Mouse (Mus musculus) forebrain, embryonic 10.5 days (tissue): ENCODE results near the gene Cldn15. TPM values are rescaled to one million over a fixed set of nuclear protein-coding genes. Genes with fewer than 3 reads are reported as not detected.

Experiments used
- DNase-seq: peaks from one replicate; pipeline ENCODE4 v3.0.0-alpha.2; 2017; ENCODE audit warnings: low spot score; ENCODE audit errors: extremely low spot score
- H3K27ac ChIP-seq: fragments of 300-500 bp; sonication (generic); 2 replicates; pipeline ENCODE4 v1.5.1; 2016; ENCODE audit warnings: mild to moderate bottlenecking
- H3K27me3 ChIP-seq: fragments of 300-500 bp; sonication (generic); 2 replicates; pipeline ENCODE4 v1.6.1; 2016; ENCODE audit warnings: mild to moderate bottlenecking; ENCODE audit not compliant: poor library complexity, severe bottlenecking
- H3K36me3 ChIP-seq: fragments of 300-500 bp; sonication (generic); replicated peaks from 2 replicates; pipeline ENCODE4 v1.6.1; 2016; ENCODE audit warnings: mild to moderate bottlenecking, moderate library complexity
- H3K4me1 ChIP-seq: fragments of 300-500 bp; sonication (generic); 2 replicates; pipeline ENCODE4 v1.6.1; 2016
- H3K4me3 ChIP-seq: fragments of 300-500 bp; sonication (generic); 2 replicates; pipeline ENCODE4 v1.5.1; 2016; ENCODE audit warnings: mild to moderate bottlenecking, moderate library complexity
- H3K9me3 ChIP-seq: fragments of 300-500 bp; sonication (generic); 2 replicates; pipeline ENCODE4 v1.6.1; 2016; ENCODE audit warnings: mild to moderate bottlenecking, moderate library complexity
- WGBS: fragments of 180-500 bp; shearing (Covaris S2); methylation state at CpG from one replicate; pipeline ENCODE4 v1.1.7; 2016; 5-methylcytosine and 5-hydroxymethylcytosine counted together
- microRNA counts: library from miRNA; unstranded; fragments of <30 nt; microRNA quantifications from one replicate; lab custom pipeline; 2017
- microRNA-seq: library from miRNA; unstranded; fragments of <30 nt; microRNA quantifications from one replicate; pipeline ENCODE4, GENCODE M21; 2017
- polyA plus RNA-seq: library from polyadenylated mRNA; unstranded; fragments of >200 nt; fragmentation: Nextera tagmentation; extraction: Ambion mirVana; gene quantifications from 2 replicates; pipeline ENCODE4 v1.2.1, GENCODE M21; 2016

Gene Cldn15
- polyA plus RNA-seq, 1 experiment from 2014 or later = 0.35 TPM

GRCm38 (mm10) chr5:136999449-136999848 lies 33.0 kb downstream of the Cldn15 start:
- H3K36me3 ChIP-seq = peaks cover 22% of the 10 kb centered on the region
- no peaks in the 10 kb centered on the region for H3K9me3 ChIP-seq
- no peaks in the 10 kb centered on the region for H3K27me3 ChIP-seq
- no peak overlapping the region for H3K27ac ChIP-seq
- DNase-seq = no peak
- WGBS = 80% methylated on average over 5 of the region's 5 CpGs
- peaks cover 19% of the 10 kb centered on the region for H3K4me1 ChIP-seq
- H3K4me3 ChIP-seq = no peak overlapping the region

GRCm38 (mm10) chr5:137000612-137001011 lies 34.2 kb downstream of the Cldn15 start:
- no peak overlapping the region for H3K27ac ChIP-seq
- no peaks in the 10 kb centered on the region for H3K9me3 ChIP-seq
- peaks cover 19% of the 10 kb centered on the region for H3K4me1 ChIP-seq
- H3K4me3 ChIP-seq = no peak overlapping the region
- DNase-seq = peak; percentile 24
- H3K27me3 ChIP-seq = no peaks in the 10 kb centered on the region
- H3K36me3 ChIP-seq = peaks cover 10% of the 10 kb centered on the region
- 83% methylated on average over 2 of the region's 2 CpGs for WGBS

- H3K27me3 ChIP-seq = no peaks in the 10 kb centered on the region
- no peak overlapping the region for H3K4me3 ChIP-seq
- H3K9me3 ChIP-seq = no peaks in the 10 kb centered on the region
- H3K27ac ChIP-seq = no peak overlapping the region
- 62% methylated on average over 8 of the region's 8 CpGs for WGBS
- no peak for DNase-seq
- no peaks in the 10 kb centered on the region for H3K4me1 ChIP-seq
- H3K36me3 ChIP-seq = no peaks in the 10 kb centered on the region
These were observed 40.9 kb downstream of the Cldn15 start for GRCm38 (mm10) chr5:137007276-137007675.

- DNase-seq = peak; percentile 51
- Histone ChIP-seq H3K9me3 (peaks cover 3% of the 10 kb centered on the region), H3K4me3 (no peak overlapping the region), H3K36me3 (no peaks in the 10 kb centered on the region), H3K27ac (no peak overlapping the region), H3K4me1 (no peaks in the 10 kb centered on the region), H3K27me3 (no peaks in the 10 kb centered on the region)
- WGBS = 32% methylated on average over 3 of the region's 3 CpGs
These were observed 43.6 kb downstream of the Cldn15 start for GRCm38 (mm10) chr5:137009988-137010387.

- H3K4me3 ChIP-seq = no peak overlapping the region
- DNase-seq = no peak
- H3K36me3 ChIP-seq = no peaks in the 10 kb centered on the region
- 87% methylated on average over 15 of the region's 15 CpGs for WGBS
- H3K9me3 ChIP-seq = peaks cover 8% of the 10 kb centered on the region
- no peak overlapping the region for H3K27ac ChIP-seq
- H3K4me1 ChIP-seq = no peaks in the 10 kb centered on the region
- no peaks in the 10 kb centered on the region for H3K27me3 ChIP-seq
These were observed 46.1 kb downstream of the Cldn15 start for GRCm38 (mm10) chr5:137012401-137012950.

GRCm38 (mm10) chr5:137015913-137016312 lies 49.5 kb downstream of the Cldn15 start:
- Histone ChIP-seq H3K36me3 (no peaks in the 10 kb centered on the region), H3K9me3 (peaks cover 8% of the 10 kb centered on the region), H3K27ac (no peak overlapping the region), H3K27me3 (no peaks in the 10 kb centered on the region), H3K4me3 (no peak overlapping the region), H3K4me1 (no peaks in the 10 kb centered on the region)
- WGBS = 90% methylated on average over 3 of the region's 3 CpGs
- DNase-seq = no peak

- Histone ChIP-seq H3K27ac (no peak overlapping the region), H3K36me3 (no peaks in the 10 kb centered on the region), H3K4me3 (no peak overlapping the region), H3K9me3 (no peaks in the 10 kb centered on the region), H3K27me3 (peaks cover 56% of the 10 kb centered on the region), H3K4me1 (peaks cover 23% of the 10 kb centered on the region)
- 54% methylated on average over 3 of the region's 3 CpGs for WGBS
- DNase-seq = no peak
These were observed 57.9 kb downstream of the Cldn15 start for GRCm38 (mm10) chr5:137024318-137024717.

GRCm38 (mm10) chr5:137025132-137025531 lies 58.7 kb downstream of the Cldn15 start:
- Histone ChIP-seq H3K36me3 (no peaks in the 10 kb centered on the region), H3K9me3 (no peaks in the 10 kb centered on the region), H3K27me3 (peaks cover 64% of the 10 kb centered on the region), H3K4me3 (peak overlapping the region; percentile 14), H3K4me1 (peaks cover 30% of the 10 kb centered on the region), H3K27ac (no peak overlapping the region)
- under 1% methylated on average over 23 of the region's 23 CpGs for WGBS
- peak; percentile 75 for DNase-seq

MicroRNAs within 50 kb of the gene (microRNA counts, 519-probe panel; counts per million panel counts)
- 341 counts per million, percentile 65 among the panel's probes with 10 or more counts for microRNA mmu-miR-702 (lab: Ali Mortazavi, UCI)

Small RNA genes lying within 50 kb of the gene (microRNA-seq; reads per million reads assigned to microRNA genes)
- 101 reads per million, percentile 48 among the genes with 10 or more reads in this experiment for gene Mir702

Other genes with a start within 250 kb of the Cldn15 start
- gene Col26a1, start 83.4 kb upstream of the Cldn15 start, polyA plus RNA-seq = 48.6 and 48.9 TPM in 2 replicates
- gene Ift22, start 58.5 kb upstream of the Cldn15 start, polyA plus RNA-seq = 107 and 113 TPM in 2 replicates
- gene Fis1, start 13.3 kb upstream of the Cldn15 start, polyA plus RNA-seq = 243 and 263 TPM in 2 replicates
- gene Plod3, start 20.4 kb downstream of the Cldn15 start, polyA plus RNA-seq = 35.7 and 40.7 TPM in 2 replicates
- 102 and 107 TPM in 2 replicates for gene Znhit1, start 21.4 kb downstream of the Cldn15 start, polyA plus RNA-seq
- 0.35 TPM in 1 of 2 replicates, not detected in the other for gene Vgf, start 59.8 kb downstream of the Cldn15 start, polyA plus RNA-seq
- gene Ap1s1, start 79.5 kb downstream of the Cldn15 start, polyA plus RNA-seq = 195 and 198 TPM in 2 replicates
- 0.10 and 0.17 TPM in 2 replicates for gene Serpine1, start 105.7 kb downstream of the Cldn15 start, polyA plus RNA-seq
- 4.6 and 5.0 TPM in 2 replicates for gene Trim56, start 149.6 kb downstream of the Cldn15 start, polyA plus RNA-seq
- not detected in 2 replicates for gene Muc3, start 182.7 kb downstream of the Cldn15 start, polyA plus RNA-seq
- gene Muc3a, start 245.8 kb downstream of the Cldn15 start, polyA plus RNA-seq = not detected in 2 replicates